Mouse (Mus musculus): ENCODE data around the gene Lpin2. TPM values are rescaled to one million over a fixed set of nuclear protein-coding genes. Genes with fewer than 3 reads are reported as not detected.

The Lpin2 gene
- total and polyA plus RNA-seq, 2 experiments from 2014 or later, result 39.5 to 48.9 TPM

DNA sequence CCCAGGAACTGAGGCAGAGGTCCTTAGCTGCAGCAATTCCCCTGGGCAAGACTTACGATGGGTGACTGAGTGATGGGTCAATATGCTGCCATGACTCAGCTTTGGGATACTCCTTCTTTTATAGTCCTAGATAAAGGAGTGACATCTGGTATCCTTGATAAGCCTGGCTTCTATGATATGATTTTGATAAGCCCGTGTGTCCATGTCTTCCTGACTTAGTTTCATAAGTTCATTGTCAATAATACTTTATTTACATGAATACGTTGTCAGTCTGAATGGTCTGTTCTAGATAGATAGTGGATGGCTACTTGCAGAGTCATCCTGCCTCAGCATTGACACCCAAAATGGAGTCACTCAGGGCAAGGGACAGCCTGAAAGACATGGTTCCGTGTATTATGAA lies 11.2 kb upstream of the Lpin2 start:
- WGBS, result 94% methylated on average over 4 of the region's 4 CpGs
- no peak overlapping the region for H3K4me3 ChIP-seq (ENCODE audit: low read length)
- no peaks in the 10 kb centered on the region for H3K27me3 ChIP-seq (ENCODE audit: insufficient read depth, low read length)
- no peak for DNase-seq (ENCODE audit: low spot score)
- no peak overlapping the region for H3K4me2 ChIP-seq (ENCODE audit: low read depth, low read length)
- H3K27ac ChIP-seq, result no peak overlapping the region
- no peaks in the 10 kb centered on the region for H3K4me1 ChIP-seq (ENCODE audit: insufficient read depth, low read length)
- no peak for TF ChIP-seq CTCF (IDR thresholded peaks at IDR 0.05; ENCODE audit: low read depth)
- no peak overlapping the region for H3K9ac ChIP-seq (replicated peaks; ENCODE audit: low read length)
- H3K36me3 ChIP-seq (ENCODE audit: insufficient read depth, low read length), result no peaks in the 10 kb centered on the region
- no peaks in the 10 kb centered on the region for H3K9me3 ChIP-seq (ENCODE audit: low read length)
- ATAC-seq, result no peak

DNA sequence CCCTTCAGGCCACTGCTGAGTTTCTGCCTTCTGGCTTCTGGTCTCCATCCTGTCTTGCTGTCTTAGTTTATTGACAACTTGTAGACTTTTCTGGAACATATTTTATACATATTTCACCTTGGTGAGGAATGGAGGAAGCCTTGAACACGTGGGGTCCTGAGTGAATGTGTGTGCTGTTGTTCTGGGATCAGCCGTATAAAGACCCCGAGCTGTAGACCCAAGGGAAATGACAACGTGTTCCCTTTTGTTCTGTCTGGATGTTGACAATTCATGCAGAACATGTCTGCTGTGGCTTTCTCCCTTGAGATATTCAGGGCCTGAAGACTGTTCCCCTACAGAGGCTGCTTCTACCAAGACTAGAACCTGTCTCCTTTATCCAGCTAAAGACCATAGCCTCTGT lies 5.0 kb upstream of the Lpin2 start:
- DNase-seq (ENCODE audit: low spot score) (no peak), ATAC-seq (no peak)
- Histone ChIP-seq H3K27ac (no peak overlapping the region), H3K4me1 (ENCODE audit: insufficient read depth, low read length) (no peaks in the 10 kb centered on the region), H3K9me3 (ENCODE audit: low read length) (no peaks in the 10 kb centered on the region), H3K36me3 (ENCODE audit: insufficient read depth, low read length) (no peaks in the 10 kb centered on the region), H3K9ac (replicated peaks; ENCODE audit: low read length) (no peak overlapping the region), H3K4me2 (ENCODE audit: low read depth, low read length) (no peak overlapping the region), H3K4me3 (ENCODE audit: low read length) (no peak overlapping the region), H3K27me3 (ENCODE audit: insufficient read depth, low read length) (no peaks in the 10 kb centered on the region)
- 39% methylated on average over 4 of the region's 4 CpGs for WGBS
- TF ChIP-seq CTCF (IDR thresholded peaks at IDR 0.05; ENCODE audit: low read depth), result no peak

DNA sequence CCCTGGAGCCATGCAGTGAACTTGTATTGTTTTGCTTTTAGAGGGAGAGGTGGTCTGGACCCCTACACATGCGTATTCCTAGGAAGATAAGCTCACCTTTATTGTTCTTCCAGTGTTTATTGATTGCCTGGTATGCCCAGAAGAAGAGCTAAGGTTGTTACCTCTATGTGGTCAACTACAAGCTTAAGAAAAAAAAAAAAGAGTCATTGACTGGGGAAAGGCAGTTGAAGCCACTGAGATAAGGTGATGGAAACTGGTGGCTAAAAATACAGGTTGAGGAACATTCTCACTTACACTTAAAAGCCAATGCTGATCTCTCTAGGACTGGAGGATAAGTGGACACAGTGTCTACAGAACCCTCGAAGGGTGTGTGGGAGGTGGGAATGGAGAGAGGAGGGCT lies 4.4 kb upstream of the Lpin2 start:
- Histone ChIP-seq H3K4me1 (ENCODE audit: insufficient read depth, low read length) (no peaks in the 10 kb centered on the region), H3K9me3 (ENCODE audit: low read length) (no peaks in the 10 kb centered on the region), H3K27me3 (ENCODE audit: insufficient read depth, low read length) (no peaks in the 10 kb centered on the region), H3K4me2 (ENCODE audit: low read depth, low read length) (no peak overlapping the region), H3K9ac (replicated peaks; ENCODE audit: low read length) (no peak overlapping the region), H3K36me3 (ENCODE audit: insufficient read depth, low read length) (no peaks in the 10 kb centered on the region), H3K27ac (no peak overlapping the region), H3K4me3 (ENCODE audit: low read length) (no peak overlapping the region)
- TF ChIP-seq CTCF (IDR thresholded peaks at IDR 0.05; ENCODE audit: low read depth), result no peak
- ATAC-seq (no peak), DNase-seq (ENCODE audit: low spot score) (no peak)
- WGBS, result 92% methylated on average over 2 of the region's 2 CpGs

DNA sequence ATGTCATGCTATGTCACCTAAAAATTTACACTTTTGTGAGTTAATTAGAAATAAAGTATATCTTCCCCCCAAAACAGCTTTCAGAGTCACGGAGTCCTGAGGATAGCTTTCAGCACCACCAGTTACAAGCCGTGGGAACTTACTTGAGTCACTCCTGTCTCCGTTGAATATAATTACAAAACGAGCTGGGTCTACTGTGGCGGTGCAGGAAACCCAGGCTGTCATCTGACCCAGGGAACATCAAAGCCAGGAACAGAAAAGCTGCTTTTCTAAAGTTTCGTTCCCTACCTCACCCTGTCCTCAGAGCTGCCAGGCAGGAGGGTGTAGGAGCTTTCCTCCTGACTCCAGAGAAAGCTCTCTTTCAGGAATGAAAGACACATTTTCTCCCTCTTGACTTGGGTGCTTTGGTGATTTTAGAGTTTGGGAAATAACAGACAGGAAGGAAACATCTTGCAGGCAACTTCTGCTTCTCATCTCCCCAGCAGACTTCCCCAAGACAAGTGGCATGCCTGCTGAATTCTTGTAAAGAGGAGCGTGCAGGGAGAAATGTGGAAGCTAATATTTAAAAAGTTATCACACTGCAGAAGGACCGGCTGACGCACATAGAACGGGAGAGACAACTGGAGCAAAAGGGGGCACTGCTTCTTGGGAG lies 3.7 kb upstream of the Lpin2 start:
- Histone ChIP-seq H3K27me3 (ENCODE audit: insufficient read depth, low read length) (no peaks in the 10 kb centered on the region), H3K9me3 (ENCODE audit: low read length) (no peaks in the 10 kb centered on the region), H3K9ac (replicated peaks; ENCODE audit: low read length) (no peak overlapping the region), H3K27ac (no peak overlapping the region), H3K36me3 (ENCODE audit: insufficient read depth, low read length) (no peaks in the 10 kb centered on the region), H3K4me2 (ENCODE audit: low read depth, low read length) (no peak overlapping the region), H3K4me1 (ENCODE audit: insufficient read depth, low read length) (no peaks in the 10 kb centered on the region), H3K4me3 (ENCODE audit: low read length) (no peak overlapping the region)
- ATAC-seq (no peak), DNase-seq (ENCODE audit: low spot score) (no peak)
- TF ChIP-seq CTCF (IDR thresholded peaks at IDR 0.05; ENCODE audit: low read depth), result no peak
- 59% methylated on average over 10 of the region's 10 CpGs for WGBS

DNA sequence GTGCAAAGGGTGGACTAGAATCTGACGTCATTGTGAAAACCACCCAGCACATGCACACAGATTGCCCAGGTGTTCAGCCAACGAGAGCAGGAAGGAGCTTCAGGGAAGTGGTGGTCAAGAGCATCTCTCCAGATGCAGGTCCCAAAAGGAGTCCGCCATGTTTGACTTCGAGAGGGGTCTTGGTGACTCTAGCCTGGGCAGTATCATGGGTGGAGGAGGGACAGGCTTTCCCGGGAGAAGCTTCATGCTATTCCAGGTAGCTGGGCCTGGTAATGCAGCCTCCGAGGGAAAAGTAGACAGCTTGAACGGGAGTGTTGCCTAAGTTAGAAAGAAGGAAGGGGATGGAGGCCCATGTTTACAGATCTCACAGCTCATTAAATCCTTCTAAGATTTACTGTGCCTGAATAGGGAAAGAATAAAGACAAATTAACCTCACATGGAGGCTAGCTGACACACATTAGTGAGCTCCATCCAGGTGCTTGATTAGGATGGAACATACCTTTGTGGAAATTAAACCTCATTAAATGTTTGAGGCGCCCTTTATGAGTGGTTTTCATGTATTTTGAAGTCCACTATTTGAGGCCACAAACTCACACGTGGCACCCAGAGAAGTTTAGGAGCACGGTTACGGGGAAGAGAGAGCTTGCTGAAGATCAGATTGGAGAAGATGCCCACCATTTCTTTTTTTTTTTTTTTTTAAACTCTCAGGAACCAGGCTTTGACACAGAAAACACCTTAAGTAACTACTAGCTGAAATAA lies 2.6 kb upstream of the Lpin2 start:
- H3K27ac ChIP-seq, result no peak overlapping the region
- H3K36me3 ChIP-seq (ENCODE audit: insufficient read depth, low read length), result no peaks in the 10 kb centered on the region
- no peak overlapping the region for H3K4me2 ChIP-seq (ENCODE audit: low read depth, low read length)
- no peaks in the 10 kb centered on the region for H3K9me3 ChIP-seq (ENCODE audit: low read length)
- ATAC-seq, result no peak
- no peak overlapping the region for H3K9ac ChIP-seq (replicated peaks; ENCODE audit: low read length)
- H3K27me3 ChIP-seq (ENCODE audit: insufficient read depth, low read length), result no peaks in the 10 kb centered on the region
- H3K4me1 ChIP-seq (ENCODE audit: insufficient read depth, low read length), result no peaks in the 10 kb centered on the region
- no peak for DNase-seq (ENCODE audit: low spot score)
- no peak for TF ChIP-seq CTCF (IDR thresholded peaks at IDR 0.05; ENCODE audit: low read depth)
- H3K4me3 ChIP-seq (ENCODE audit: low read length), result no peak overlapping the region
- 92% methylated on average over 11 of the region's 11 CpGs for WGBS

DNA sequence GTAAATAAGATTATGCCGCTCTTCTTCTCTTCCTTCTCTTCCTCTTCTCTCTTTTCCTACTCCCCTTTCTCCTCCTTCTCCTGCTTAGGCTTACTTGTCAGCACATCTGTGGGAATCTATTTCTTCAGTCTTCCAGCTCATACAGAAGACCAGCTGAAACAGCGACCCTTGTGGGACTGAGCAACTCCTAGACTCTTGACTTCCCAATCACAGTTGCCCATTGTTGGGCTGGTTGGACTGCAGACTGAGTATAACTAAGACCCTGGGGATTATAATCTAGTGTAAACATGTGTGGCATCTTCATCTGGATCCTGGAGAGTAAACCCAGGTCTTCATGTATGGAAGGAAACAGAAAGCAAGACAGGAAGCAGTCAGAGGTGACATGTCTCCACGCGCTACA lies 1.8 kb upstream of the Lpin2 start:
- Histone ChIP-seq H3K9me3 (ENCODE audit: low read length) (no peaks in the 10 kb centered on the region), H3K27ac (no peak overlapping the region), H3K4me2 (ENCODE audit: low read depth, low read length) (no peak overlapping the region), H3K4me3 (ENCODE audit: low read length) (no peak overlapping the region), H3K27me3 (ENCODE audit: insufficient read depth, low read length) (no peaks in the 10 kb centered on the region), H3K9ac (replicated peaks; ENCODE audit: low read length) (no peak overlapping the region), H3K36me3 (ENCODE audit: insufficient read depth, low read length) (no peaks in the 10 kb centered on the region), H3K4me1 (ENCODE audit: insufficient read depth, low read length) (peaks cover 5% of the 10 kb centered on the region; the same call in 1 of the 2 replicates)
- no peak for TF ChIP-seq CTCF (IDR thresholded peaks at IDR 0.05; ENCODE audit: low read depth)
- no peak for ATAC-seq
- DNase-seq (ENCODE audit: low spot score), result no peak
- WGBS, result 95% methylated on average over 4 of the region's 4 CpGs

Data from hindbrain, postnatal 0 days (tissue).